Mouse (Mus musculus) erythroid progenitor cell, adult 5-6 weeks (primary cell): ENCODE data around the gene Jade2. TPM values are rescaled to one million over a fixed set of nuclear protein-coding genes. Genes with fewer than 3 reads are reported as not detected.
"Not testable (repeated sequence)": the region's sequence is repeated elsewhere in the genome, so short reads cannot be mapped to it uniquely, and the experiment has no call there.

Source experiments
- ATAC-seq: replicated peaks from 2 replicates; pipeline ENCODE4 v1.8.0; 2016; ENCODE audit warnings: moderate number of reproducible peaks, mild to moderate bottlenecking, moderate TSS enrichment, inconsistent platforms; ENCODE audit not compliant: poor library complexity, low FRiP score, severe bottlenecking
- total RNA-seq, 2 experiments: library from RNA; stranded (forward) in 1 of 2; stranded (reverse) in 1 of 2; fragments of 150-400 nt in 1 of 2; fragments of 186-747, 209-891 nt in 1 of 2; gene quantifications; 2 replicates each; pipeline versions ENCODE4 v1.2.3 to v1.2.4; 2015 to 2017; ENCODE audit warnings: low replicate concordance in 2 of 2

The Jade2 gene
- total RNA-seq, 2 experiments from 2014 or later: 4.6 to 5.6 TPM

DNA sequence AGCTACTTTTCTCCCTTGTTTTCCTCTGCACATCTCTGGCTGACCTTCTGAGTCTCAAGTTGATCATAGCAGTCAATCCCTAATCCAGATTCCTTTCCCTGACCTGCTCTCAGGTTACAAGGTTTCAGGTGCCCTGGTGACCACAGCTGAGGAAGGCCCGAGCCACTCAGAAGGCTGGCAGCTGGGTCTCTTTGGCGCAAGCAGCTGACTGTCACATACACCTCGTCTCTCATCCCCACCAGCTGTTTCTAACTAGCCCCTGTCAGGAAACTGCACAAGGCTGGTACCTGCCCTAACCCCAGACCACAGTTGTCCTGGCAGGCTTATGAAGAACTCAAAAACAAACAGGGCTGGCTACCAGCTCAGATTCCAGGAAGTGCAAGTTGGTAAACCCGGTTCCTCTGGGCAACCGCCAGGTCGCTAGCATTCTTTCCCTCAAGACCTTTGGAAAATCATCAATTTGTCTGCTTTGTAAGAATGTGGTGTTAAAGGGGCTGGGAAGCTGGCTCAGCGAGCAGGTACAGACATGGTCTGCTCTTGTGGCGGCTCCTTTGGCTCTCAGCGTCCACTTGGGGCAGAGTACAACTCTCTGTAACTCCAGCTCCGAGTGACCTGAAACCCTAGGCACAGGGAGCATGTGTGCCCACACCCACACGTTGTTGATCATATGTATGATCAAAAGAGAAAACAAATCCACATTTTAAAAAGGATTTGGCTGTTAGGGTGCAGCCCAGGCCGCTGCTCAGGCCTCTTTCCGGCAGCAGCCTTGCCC lies 50.2 kb downstream of the Jade2 start:
- no peak for ATAC-seq

DNA sequence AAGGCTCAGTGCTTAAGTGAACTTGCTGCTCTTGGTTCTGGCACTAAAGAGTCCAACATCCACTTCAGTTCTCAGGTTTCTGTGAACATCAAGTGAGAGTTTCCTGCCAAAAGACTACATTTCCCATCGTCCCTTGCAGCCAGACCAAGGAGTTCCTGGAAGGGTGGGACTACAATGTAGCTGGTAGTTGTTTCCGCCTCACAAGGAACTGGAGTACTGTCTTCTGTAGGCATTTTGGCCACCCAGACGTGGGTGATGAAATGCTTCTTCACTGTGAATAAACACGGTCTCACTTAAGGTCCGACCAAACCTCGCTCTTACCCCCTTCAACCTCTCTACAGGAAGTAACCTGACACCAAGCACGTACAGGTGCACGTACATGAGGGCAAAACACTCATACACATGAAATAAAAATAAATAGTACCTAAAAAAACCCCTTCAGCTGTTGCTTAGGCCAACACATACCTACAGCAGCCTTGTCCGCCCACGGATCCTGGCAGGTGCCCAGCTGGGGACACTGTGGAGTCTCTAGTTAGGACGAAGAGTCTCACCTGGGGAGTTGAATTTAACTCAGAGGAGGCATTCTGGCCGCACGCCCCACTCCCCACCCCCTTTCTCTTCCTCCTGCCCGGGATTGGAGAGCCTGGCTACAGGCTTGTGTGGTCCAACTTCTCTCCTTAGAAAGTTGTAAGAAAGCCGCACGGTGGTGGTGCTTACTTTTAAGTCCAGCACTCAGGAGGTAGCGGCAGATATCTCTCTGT lies 52.1 kb downstream of the Jade2 start:
- ATAC-seq: peak; percentile 92

DNA sequence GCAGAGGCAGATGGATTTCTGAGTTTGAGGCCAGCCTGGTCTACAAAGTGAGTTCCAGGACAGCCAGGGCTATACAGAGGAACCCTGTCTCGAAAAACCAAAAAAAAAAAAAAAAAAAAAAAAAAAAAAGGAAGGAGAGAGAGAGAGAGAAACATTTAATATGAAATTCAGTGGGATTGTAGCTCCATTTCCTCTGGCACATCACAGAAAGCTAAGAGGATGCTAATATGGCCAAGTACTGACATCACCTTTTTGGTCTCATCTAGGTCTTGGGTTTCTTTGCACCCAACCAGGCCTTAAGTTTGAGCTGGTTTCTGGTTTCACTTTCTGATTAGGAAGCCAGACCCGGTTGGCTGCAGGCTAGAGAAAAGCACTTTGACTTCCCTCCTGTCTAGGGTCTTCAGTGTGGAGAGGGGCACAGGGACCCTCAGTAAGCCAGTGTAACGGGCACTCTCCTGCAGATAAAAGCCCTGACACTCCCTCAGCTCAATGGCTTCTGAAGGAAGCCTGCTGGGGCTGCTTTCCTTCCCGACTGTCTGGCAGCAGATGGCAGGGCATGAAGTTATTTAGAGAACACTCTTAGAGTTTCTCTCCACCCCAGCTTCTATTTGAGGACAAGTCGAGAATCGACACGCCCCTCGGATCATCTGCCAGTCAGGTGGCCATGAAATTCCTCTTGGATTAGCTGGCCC lies 56.7 kb downstream of the Jade2 start:
- 0 out of 2 replicates have a peak, but pooled peaks have one; percentile 20 for ATAC-seq

DNA sequence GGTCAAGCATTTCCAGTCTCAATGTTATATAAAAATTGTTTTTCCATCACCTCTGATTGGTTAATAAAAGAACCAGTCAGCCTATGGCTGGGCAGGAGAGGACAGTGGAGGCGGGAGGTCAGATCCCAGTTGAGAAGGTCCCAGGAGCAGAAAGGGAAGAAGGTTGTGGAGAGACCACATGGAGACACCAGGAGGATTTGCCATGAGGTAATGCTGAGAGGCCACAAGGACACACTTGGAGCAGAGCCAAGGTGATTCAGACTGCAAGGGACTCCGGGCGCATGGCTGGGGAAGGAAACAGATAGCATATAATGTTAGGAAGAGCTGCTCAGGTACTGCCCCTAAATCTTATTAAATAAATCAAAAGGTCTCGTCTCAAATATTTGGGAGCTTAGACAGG lies 61.2 kb downstream of the Jade2 start:
- ATAC-seq: no peak

DNA sequence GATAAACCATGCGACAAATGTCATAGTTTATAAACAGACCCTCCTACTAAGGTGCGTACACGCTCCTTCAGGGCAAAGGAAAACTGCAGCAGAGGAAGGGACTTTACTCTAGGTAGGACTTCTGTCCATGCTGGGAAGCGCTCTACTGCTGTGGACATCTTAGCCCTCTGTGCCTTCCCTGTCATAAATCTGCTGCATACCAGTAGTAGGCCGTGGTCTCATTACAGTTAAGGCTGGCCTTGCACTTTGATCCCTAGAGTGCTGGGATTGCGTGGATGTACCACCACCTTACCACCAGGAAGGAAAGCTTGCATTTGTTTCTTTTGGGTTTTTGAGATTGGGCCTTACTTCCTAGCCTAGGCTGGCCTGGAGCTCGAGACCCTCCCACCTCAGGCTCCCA lies 66.8 kb downstream of the Jade2 start:
- ATAC-seq: no peak

DNA sequence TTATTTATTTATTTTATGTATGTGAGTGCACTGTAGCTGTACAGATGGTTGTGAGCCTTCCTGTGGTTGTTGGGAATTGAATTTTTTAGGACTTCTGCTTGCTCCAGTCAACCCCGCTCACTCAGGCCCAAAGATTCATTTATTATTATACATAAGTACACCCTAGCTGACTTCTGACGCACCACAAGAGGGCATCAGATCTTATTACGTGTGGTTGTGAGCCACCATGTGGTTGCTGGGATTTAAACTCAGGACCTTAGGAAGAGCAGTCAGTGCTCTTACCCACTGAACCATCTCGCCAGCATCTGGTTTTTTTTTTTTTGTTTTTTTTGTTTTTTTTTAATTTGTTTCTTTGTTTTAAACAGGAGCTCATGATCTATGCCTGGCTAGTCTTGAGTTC lies 67.7 kb downstream of the Jade2 start:
- ATAC-seq: not testable (repeated sequence)

DNA sequence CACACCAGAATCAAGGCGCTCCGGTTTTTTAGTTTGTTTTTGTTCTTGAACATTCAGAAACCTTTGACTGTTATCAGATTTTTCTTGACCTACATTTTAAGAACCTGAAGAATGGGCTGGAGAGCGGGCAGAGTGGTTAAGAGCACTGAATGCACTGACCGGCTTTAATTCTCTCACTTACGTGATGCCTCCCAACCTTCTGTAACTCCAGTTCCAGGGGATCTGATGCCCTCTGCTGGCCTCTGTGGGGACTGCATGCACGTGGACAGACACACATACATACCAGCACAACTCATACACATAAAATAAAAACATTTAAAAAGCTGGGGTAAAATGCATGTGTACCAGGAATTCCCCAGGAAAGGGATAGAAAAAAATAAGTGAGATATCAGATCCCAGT lies 71.5 kb downstream of the Jade2 start:
- ATAC-seq: 0 out of 2 replicates have a peak, but pooled peaks have one; percentile 56

DNA sequence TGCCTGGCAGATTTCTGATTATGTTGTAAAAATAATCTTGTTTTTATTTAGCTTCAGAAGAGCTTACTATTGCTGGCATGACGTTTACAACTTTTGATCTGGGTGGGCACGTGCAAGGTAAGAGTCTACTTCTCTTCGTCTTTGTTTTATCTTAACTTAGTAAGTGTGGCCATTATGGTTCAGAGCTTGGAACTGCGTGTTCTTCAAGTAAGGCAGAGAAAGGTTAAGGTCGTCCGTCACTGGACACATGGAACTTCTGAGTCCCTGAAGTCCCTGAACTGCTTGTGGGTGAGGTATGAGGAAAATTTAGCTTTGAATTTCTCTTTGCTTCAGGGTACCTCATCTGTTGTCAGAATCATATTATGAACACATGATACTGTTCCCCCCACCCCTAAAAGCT lies 74.7 kb downstream of the Jade2 start:
- ATAC-seq: no peak

DNA sequence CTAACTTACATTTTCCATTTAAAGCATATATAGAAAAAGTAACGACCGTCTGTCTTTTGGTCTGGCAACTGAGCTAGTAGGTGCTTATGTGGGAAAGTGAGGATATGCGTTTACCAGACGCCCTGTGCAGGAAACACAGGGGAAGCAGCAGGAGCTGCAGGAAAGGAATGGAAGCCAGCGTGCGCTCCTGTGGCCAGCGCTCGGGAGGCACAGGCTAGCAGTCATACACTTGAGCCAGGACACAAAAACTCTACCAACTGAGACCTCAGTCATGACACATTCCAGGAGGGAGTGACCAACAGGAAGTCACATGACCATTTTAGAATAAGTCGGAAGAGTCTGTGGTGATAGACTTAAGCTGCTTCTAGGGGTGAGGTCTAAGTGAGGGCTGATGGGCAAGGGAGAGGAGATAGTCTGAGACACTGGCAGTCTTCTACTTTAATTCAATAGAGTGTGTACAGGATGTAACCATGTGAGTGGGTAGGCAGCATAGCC lies 76.6 kb downstream of the Jade2 start:
- no peak for ATAC-seq

DNA sequence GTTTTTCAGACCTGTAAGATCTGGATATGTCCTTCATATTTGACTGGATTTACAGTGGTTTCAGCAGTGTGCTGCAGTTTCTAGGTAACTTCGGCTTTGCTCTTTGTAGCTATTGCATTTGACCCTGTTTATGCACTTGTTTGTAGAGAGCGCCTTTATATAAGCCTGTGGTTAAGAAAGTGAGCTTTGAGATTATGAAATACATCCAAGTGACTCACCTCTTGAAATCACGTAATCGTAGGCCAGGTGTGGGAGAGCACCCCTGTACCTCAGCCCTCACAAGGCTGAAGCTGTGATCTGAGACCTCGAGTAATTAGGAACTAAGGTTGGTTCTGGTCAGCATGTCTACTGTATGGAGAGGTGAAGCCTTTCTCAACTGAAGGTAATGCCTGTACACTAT lies 80.0 kb downstream of the Jade2 start:
- ATAC-seq: no peak

DNA sequence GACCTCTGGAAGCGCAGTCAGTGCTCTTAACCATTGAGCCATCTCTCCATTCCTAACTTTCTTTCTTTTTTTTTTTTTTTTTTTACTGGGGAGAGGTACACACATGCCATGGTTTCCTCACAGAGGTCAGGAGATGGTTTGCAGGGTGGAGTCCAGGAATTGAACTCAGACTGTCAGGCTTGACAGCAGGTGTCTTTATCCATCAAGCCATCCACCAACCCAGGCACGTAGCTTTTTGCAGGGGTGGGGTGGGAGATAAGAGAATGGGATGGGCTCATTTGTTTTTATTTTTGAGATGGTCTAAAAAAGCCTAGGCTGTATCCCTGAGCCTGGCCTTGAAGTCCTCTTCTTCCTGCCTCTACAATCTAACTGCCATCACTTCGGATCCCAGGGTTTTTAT lies 81.9 kb downstream of the Jade2 start:
- ATAC-seq: no peak

DNA sequence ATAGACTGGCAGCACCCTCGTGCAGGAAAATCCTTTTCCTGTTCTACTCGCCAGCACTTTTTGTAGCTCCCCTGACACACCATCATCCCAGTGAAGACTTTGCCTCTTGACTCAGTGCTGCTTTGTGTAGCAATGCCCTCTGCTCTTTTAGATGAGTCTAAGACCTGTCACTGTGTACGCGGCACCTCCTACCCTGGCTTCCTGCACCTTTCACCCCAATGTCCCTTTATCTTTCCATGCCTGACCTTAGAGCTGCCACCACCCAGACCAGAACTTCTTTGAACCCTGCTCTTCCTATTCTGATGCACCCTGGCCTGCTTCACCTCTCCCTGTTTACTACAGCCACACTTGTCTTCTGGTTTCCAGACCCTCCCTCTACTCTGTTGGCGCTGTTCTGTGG lies 89.2 kb downstream of the Jade2 start:
- no peak for ATAC-seq

DNA sequence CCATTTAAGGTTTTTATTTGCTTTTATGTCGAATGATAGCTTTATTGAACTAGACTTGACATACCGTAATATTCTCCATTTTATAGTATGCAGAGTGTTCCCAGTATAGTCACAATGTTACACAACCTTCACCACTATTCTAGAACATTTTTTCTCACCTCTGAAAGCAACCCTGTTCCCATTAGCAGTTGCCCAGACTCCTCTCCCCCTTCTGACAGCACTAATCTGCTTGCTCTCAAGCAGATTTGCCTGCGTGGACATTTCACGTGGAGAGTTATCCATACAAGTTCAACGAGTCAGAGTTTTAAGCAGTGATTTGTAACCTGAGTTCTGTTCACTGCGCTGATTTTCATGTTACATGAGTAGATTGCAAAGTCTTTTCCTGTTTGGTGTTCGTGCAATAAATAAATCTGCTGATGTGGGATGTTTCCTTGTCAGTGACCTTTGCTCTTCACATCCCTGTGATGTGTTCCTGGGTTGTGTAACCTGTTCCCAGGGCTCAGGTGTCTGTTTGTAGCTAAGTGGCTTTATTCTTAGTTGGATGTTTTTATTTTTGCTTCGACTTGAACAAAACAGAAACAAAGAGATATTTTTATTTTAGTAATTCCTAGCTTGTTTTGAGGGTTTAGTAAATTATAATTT lies 89.8 kb downstream of the Jade2 start:
- ATAC-seq: no peak

DNA sequence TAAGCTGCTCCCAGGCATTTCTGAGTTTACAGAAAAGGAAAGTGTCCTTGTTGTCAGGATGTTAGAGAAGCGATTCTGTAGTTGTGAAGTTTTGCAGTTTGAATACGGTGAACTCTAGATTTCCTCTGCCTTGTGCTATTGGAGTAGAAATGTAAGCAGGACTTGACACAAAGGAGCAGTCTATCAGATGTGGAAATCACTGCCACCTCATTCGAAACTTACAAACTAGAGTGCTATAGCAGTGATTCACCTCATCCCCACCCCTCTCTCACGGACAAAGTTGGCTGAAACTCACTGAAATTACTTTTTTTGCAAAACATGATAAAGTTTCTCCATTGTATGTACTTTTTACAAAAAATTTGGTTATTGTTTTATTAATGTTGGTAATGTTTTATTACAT lies 92.6 kb downstream of the Jade2 start:
- ATAC-seq: no peak

DNA sequence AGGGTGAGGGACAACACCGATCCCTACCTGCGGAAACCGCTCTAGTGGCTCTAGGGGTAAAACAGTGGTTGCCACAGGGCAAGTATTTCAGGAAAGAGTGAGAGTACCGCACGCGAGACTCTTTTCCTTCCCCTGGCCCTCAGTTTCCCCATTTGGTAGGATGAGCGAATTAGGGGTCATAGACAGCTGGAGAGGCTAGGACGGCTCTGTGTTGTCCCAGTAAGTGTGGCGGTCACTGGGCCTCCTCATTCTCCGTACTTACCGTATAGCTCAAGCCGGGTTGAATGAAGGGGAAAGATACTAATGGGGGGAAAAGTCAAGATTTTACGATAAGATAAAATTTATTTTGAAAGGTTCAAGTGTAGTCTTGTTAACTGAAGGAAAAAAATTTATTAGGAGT lies 93.5 kb downstream of the Jade2 start:
- no peak for ATAC-seq

Other genes with a start within 250 kb of the Jade2 start
- 15.9 and 23.1 TPM in 2 replicates for gene Nhp2, start 237.9 kb downstream of the Jade2 start, total RNA-seq (2015; ENCODE audit: low replicate concordance)
- 12.3 and 14.8 TPM in 2 replicates for gene Nhp2, start 237.9 kb downstream of the Jade2 start, total RNA-seq (2017; ENCODE audit: low replicate concordance)
- 8.6 and 10.5 TPM in 2 replicates for gene Rmnd5b, start 221.8 kb downstream of the Jade2 start, total RNA-seq (2015; ENCODE audit: low replicate concordance)
- 2.1 and 14.6 TPM in 2 replicates for gene Rmnd5b, start 221.8 kb downstream of the Jade2 start, total RNA-seq (2017; ENCODE audit: low replicate concordance)
- gene N4bp3, start 206.8 kb downstream of the Jade2 start, total RNA-seq (2015; ENCODE audit: low replicate concordance): not detected in 2 replicates
- gene N4bp3, start 206.8 kb downstream of the Jade2 start, total RNA-seq (2017; ENCODE audit: low replicate concordance): 2.1 TPM in 1 of 2 replicates, not detected in the other
- not detected in 2 replicates for gene D930048N14Rik, start 206.7 kb downstream of the Jade2 start, total RNA-seq (2015; ENCODE audit: low replicate concordance)
- gene D930048N14Rik, start 206.7 kb downstream of the Jade2 start, total RNA-seq (2017; ENCODE audit: low replicate concordance): not detected in 2 replicates
- gene 0610009B22Rik, start 168.8 kb downstream of the Jade2 start, total RNA-seq (2015; ENCODE audit: low replicate concordance): 15.1 and 21.3 TPM in 2 replicates
- gene 0610009B22Rik, start 168.8 kb downstream of the Jade2 start, total RNA-seq (2017; ENCODE audit: low replicate concordance): 1.9 and 9.8 TPM in 2 replicates
- 4.7 and 11.7 TPM in 2 replicates for gene Sec24a, start 94.0 kb downstream of the Jade2 start, total RNA-seq (2015; ENCODE audit: low replicate concordance)
- gene Sec24a, start 94.0 kb downstream of the Jade2 start, total RNA-seq (2017; ENCODE audit: low replicate concordance): 2.2 and 2.5 TPM in 2 replicates
- 32.7 and 43.2 TPM in 2 replicates for gene Sar1b, start 94.0 kb downstream of the Jade2 start, total RNA-seq (2015; ENCODE audit: low replicate concordance)
- gene Sar1b, start 94.0 kb downstream of the Jade2 start, total RNA-seq (2017; ENCODE audit: low replicate concordance): 12.3 and 12.7 TPM in 2 replicates
- 39.0 and 45.0 TPM in 2 replicates for gene Cdkn2aipnl, start 110.0 kb upstream of the Jade2 start, total RNA-seq (2015; ENCODE audit: low replicate concordance)
- 16.0 and 27.9 TPM in 2 replicates for gene Cdkn2aipnl, start 110.0 kb upstream of the Jade2 start, total RNA-seq (2017; ENCODE audit: low replicate concordance)
- gene Ube2b, start 143.1 kb upstream of the Jade2 start, total RNA-seq (2015; ENCODE audit: low replicate concordance): 73.2 and 89.3 TPM in 2 replicates
- gene Ube2b, start 143.1 kb upstream of the Jade2 start, total RNA-seq (2017; ENCODE audit: low replicate concordance): 50.1 and 89.9 TPM in 2 replicates
- gene Cdkl3, start 146.6 kb upstream of the Jade2 start, total RNA-seq (2015; ENCODE audit: low replicate concordance): 0.42 and 1.1 TPM in 2 replicates
- gene Cdkl3, start 146.6 kb upstream of the Jade2 start, total RNA-seq (2017; ENCODE audit: low replicate concordance): 0.51 TPM in 1 of 2 replicates, not detected in the other
- gene Ppp2ca, start 241.0 kb upstream of the Jade2 start, total RNA-seq (2015; ENCODE audit: low replicate concordance): 52.6 and 69.2 TPM in 2 replicates
- gene Ppp2ca, start 241.0 kb upstream of the Jade2 start, total RNA-seq (2017; ENCODE audit: low replicate concordance): 68.0 and 82.9 TPM in 2 replicates